Mouse (Mus musculus): Measurements from ENCODE around the gene Zfp936.
"Not testable (repeated sequence)": the region's sequence is repeated elsewhere in the genome, so short reads cannot be mapped to it uniquely, and the experiment has no call there.

Gene Zfp936

DNA sequence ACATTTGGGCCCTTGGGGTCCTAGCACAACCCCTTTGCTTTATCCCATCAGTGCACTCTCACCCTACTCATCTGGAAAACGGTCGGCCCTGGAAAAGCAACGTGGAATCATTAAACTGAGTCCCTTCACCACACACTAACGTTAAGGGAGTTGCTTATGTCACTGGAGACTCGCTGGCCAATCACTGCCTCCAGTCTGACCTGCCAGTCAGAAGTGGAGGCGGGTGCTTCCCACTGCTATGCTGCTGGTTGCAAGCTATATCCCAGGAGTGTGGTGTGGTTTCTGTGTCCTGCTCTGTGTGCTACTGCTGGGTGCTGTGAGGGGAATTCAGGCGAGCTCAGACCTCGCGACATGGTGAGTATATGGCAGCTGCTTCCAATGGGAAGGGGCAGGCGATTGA lies at the start of gene Zfp936:
Zfp936 (plus strand) TSS at position 301 of the 400 bp plus-strand sequence.
- DNase-seq: not testable (repeated sequence)

DNA sequence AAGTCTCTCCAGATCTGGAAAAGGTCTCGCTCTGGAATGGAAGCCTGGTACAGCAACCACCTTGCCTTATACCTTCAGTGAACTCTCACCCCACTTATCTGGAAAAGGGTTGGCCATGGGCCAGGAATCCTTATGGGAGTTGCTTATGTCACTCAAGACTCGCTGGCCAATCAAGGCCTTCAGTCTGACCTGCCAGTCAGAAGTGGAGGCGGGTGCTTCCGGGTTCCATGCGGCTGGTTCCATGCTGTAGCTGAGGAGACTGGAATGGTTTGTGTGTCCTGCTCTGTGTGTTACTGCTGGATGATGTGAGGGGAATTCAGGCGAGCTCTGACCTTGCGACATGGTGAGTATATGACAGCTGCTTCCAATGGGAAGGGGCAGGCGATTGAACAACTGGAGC lies 36.2 kb upstream of the Zfp936 start:
- no peak for DNase-seq

DNA sequence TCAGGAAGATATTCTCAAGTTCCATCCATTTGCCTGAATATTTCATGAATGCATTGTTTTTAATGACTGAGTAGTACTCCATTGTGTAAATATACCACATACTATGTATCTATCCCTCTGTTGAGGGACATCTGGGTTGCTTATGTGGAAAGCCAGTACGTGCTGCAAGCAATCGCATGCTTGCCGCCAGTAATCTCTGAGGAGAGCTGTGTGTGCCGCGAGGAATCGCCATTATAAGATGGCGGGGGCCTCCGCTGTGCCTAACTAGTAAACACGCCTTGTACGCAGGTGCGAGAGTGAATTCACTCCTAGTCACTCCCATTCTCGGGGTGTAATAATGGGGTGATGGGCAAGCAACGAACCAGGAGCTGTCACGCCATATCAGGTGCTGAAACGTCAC lies 14.7 kb downstream of the Zfp936 start:
- not testable (repeated sequence) for DNase-seq

DNA sequence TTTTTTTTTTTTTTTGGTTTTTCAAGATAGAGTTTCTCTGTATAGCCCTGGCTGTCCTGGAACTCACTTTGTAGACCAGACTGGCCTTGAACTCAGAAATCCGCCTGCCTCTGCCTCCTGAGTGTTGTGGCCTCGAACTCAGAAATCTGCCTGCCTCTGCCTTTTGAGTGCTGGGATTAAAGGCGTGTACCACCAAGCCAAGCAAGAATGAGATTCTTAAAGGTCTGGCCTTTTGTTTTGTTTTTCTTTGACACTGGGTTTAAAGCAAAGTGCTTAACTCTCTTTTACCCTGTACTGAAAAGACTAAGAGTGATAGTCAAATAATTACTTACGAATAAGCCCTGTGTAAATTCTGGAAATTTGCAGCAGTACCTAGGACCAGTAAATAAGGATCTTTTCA lies 50.1 kb downstream of the Zfp936 start:
- not testable (repeated sequence) for DNase-seq

DNA sequence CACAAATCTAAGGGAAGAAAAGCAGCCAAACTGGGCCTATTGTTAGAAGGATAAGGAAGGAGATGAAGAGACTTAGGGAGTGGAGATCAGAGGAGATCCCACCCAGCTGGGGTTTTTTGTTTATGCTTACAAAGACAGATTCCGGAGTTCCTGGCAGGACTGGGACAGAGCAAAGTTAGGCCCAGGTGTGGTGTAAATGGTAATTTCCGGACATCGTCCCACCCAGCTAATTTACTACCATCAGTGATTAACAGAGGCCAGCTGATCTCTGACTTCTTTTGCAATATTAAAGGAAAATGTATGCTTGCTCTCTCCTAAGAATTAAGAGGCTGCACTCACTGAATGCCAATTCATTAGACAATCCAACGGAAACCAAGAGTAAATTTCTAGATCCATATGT lies 53.1 kb downstream of the Zfp936 start:
- DNase-seq: not testable (repeated sequence)

DNA sequence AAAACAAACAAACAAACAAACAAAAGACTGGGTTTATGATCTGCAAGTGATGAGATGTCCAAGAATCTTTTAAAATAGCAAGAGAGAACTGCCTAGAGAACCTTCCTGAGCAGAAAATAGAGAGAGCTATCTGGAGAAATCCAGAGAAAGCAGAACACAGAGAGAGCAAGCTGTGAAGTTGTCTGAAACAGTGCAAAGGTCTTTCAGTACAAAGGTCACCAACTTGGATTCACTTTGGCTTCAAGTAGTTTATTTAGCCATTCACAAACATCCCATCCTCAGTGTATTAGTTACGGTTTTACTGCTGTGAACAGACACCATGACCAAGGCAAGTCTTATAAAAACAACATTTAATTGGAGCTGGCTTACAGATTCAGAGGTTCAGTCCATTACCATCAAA lies 53.8 kb downstream of the Zfp936 start:
- not testable (repeated sequence) for DNase-seq

DNA sequence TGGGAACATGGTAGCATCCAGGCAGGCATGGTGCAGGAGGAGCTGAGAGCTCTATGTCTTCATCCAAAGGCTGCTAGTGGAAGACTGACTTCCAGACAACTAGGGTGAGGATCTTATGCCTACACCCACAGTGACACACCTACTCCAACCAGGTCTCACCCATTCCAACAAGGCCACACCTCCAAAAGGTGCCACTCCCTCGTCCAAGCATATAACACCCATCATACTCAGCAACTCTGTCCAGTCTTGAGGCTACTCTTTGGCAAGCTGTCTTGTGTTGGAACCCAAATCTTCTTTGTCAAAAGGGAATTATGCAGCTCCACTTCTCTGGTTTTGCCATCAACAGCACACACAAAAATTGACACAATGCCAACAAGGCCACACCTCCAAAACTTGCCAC lies 54.2 kb downstream of the Zfp936 start:
- DNase-seq: not testable (repeated sequence)

DNA sequence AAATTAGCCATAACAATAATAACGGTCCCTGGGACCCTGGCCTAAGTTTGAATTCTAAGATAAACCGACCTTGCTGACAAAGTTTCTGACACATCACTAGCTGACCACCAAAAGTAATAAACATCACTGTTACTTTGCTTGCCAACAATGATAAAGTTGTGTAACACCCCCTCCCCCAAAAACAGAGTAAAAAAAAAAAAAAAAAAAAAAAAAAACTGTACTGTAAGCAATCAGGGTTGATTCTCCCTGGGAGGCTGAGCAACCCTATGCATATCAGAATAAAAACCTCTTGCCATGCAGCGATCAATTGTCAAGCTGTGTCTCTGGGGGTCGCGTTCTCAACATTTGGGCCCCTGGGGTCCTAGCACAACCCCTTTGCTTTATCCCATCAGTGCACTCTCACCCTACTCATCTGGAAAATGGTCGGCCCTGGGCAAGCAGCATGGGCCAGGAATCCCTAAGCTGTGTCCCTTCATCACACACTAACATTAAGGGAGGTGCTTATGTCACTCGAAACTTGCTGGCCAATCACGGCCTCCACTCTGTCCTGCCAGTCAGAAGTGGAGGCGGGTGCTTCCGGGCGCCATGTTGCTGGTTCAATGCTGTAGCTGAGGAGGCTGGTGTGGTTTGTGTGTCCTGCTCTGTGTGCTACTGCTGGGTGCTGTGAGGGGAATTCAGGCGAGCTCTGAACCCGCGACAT lies 63.1 kb downstream of the Zfp936 start:
- DNase-seq: no peak

DNA sequence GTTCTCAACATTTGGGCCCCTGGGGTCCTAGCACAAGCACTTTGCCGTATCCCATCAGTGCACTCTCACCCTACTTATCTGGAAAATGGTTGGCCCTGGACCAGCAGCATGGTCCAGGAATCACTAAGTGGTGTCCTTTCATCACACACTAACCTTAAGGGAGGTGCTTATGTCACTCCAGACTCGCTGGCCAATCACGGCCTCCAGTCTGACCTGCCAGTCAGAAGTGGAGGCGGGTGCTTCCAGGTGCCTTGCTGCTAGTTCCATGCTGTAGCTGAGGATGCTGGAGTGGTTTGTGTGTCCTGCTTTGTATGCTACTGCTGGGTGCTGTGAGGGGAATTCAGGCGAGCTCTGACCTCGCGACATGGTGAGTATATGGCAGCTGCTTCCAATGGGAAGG lies 99.8 kb downstream of the Zfp936 start:
- not testable (repeated sequence) for DNase-seq
